Mouse (Mus musculus): ENCODE data around the gene Hacd2. TPM values are rescaled to one million over a fixed set of nuclear protein-coding genes. Genes with fewer than 3 reads are reported as not detected.

The Hacd2 gene
- polyA plus RNA-seq (2014; fragmentation: Nextera tagmentation; extraction: Ambion mirVana), result 24.7 and 25.2 TPM in 2 replicates

DNA sequence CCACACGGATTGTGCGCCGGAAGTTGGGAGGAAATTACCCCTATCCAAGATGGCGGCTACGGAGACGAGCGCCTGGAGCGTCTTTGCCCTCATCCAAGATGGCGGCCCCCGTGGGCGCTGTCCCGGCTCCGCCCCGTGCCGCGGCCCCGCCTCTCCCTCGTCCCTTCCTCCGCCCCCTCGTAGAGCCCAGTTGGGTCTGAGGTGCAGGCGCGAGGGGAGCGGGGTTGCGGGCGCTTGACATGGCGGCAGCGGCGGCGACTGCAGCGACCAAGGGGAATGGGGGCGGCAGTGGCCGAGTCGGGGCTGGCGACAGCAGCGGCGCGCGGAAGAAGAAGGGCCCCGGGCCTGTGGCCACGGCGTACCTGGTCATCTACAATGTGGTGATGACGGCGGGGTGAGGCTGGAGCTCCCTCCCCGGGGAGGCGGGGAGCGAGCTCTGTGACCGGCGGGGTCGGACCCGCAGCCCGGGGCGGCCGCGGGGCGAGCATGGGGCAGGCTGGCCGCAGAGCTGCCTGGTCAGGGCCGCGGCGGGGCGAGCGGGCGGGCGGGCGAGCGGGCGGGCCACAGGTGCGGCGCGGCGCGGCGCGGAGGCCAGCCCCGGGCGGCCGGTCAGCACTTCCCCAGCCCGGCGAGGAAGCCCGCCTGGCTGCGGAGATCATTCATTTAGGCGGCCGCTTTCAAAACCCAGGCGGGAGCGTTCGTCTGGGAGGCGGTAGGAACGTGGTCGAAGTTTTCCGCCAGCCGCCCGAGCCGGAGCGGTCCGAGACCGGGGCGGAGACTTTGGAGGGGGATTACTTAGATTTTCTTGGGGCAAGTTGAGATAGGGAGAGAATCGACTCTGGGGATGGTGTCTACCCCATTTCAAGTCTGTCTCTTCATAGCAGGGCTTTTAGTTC, at the start of gene Hacd2:
Hacd2 (plus strand) TSS at position 187 of the 896 bp plus-strand sequence.
- H3K36me3 ChIP-seq (replicated peaks; ENCODE audit: control insufficient read depth, insufficient read depth, low read depth, low read length), result no peaks in the 10 kb centered on the region
- WGBS, result under 1% methylated on average over 83 of the region's 97 CpGs

DNA sequence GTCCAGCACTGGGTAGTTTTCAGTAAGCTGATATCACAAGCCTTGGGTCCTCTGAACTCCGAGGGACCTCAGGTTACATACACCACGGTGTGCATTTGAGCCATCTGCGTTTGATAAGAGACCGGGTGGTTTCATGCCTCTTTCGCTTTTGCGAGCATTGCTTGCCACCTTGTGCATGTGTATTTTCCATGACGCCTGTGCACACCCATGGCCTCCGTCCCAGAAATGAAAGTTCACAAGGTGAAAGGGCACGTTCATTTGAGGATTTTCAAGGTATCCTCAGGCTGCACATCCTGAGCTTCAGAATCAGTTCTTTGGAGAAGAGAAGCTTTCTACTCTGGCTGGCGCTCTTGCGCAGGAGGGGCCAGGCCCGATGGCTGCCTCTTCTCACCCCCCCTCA, 49.8 kb upstream of the Hacd2 start:
- H3K4me1 ChIP-seq (ENCODE audit: control insufficient read depth, insufficient read depth, low read length), result peaks cover 5% of the 10 kb centered on the region; the same call in 1 of the 2 replicates

More for the DNA sequence above, at the start of gene Hacd2:
- H3K27ac ChIP-seq (replicated peaks; ENCODE audit: low read depth, low read length), result peak within 1 kb of the TSS; percentile 56; the same call in 1 of the 2 replicates
- no peaks in the 10 kb centered on the region for H3K9me3 ChIP-seq (replicated peaks; ENCODE audit: control insufficient read depth, low read length)
- DNase-seq (ENCODE audit: low spot score) (peak; percentile 97), ATAC-seq (replicated peaks; ENCODE audit: insufficient number of reproducible peaks, low FRiP score, low TSS enrichment, low read depth) (peak; percentile 98)
- H3K4me2 ChIP-seq (ENCODE audit: low read depth, low read length), result peak within 1 kb of the TSS; percentile 60
- H3K4me1 ChIP-seq (ENCODE audit: control insufficient read depth, insufficient read depth, low read length), result no peaks in the 10 kb centered on the region
- H3K4me3 ChIP-seq (ENCODE audit: low read depth, low read length), result peak within 1 kb of the TSS; percentile 80
- H3K9ac ChIP-seq (replicated peaks; ENCODE audit: low read length), result peak within 1 kb of the TSS; percentile 70
- H3K27me3 ChIP-seq (ENCODE audit: control insufficient read depth, insufficient read depth, low read length), result no peaks in the 10 kb centered on the region

DNA sequence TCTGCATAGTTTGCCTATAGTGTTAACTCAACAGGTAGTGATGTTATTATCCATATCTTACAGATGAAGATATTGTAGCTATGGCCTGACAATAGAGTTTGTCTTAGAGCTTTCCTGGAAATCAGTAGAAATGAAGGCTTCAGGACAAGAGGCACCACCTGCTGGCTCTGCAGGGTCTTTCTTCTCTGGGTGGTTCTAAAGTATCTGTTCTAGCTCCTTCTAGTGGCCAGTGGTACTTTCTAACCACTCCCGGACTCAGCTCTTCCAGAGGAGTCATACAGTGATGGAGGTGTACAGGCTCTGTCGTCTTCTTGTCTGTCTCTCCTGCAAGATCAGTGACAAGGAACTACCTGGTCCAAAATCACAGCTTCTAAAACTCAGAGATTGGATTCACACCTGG, 46.7 kb upstream of the Hacd2 start:
- Histone ChIP-seq H3K9ac (replicated peaks; ENCODE audit: low read length) (no peak overlapping the region), H3K4me2 (ENCODE audit: low read depth, low read length) (no peak overlapping the region), H3K9me3 (replicated peaks; ENCODE audit: control insufficient read depth, low read length) (no peaks in the 10 kb centered on the region), H3K4me3 (ENCODE audit: low read depth, low read length) (no peak overlapping the region), H3K4me1 (ENCODE audit: control insufficient read depth, insufficient read depth, low read length) (peaks cover 5% of the 10 kb centered on the region; the same call in 1 of the 2 replicates), H3K27me3 (ENCODE audit: control insufficient read depth, insufficient read depth, low read length) (no peaks in the 10 kb centered on the region), H3K27ac (replicated peaks; ENCODE audit: low read depth, low read length) (no peak overlapping the region), H3K36me3 (replicated peaks; ENCODE audit: control insufficient read depth, insufficient read depth, low read depth, low read length) (no peaks in the 10 kb centered on the region)
- WGBS, result 57% methylated on average over 2 of the region's 2 CpGs
- peak; percentile 36 for DNase-seq (ENCODE audit: low spot score)
- no peak for ATAC-seq (replicated peaks; ENCODE audit: insufficient number of reproducible peaks, low FRiP score, low TSS enrichment, low read depth)

More for the DNA sequence above, 49.8 kb upstream of the Hacd2 start:
- Histone ChIP-seq H3K9me3 (replicated peaks; ENCODE audit: control insufficient read depth, low read length) (no peaks in the 10 kb centered on the region), H3K27me3 (ENCODE audit: control insufficient read depth, insufficient read depth, low read length) (no peaks in the 10 kb centered on the region), H3K9ac (replicated peaks; ENCODE audit: low read length) (no peak overlapping the region), H3K27ac (replicated peaks; ENCODE audit: low read depth, low read length) (no peak overlapping the region), H3K4me3 (ENCODE audit: low read depth, low read length) (no peak overlapping the region), H3K4me2 (ENCODE audit: low read depth, low read length) (no peak overlapping the region), H3K36me3 (replicated peaks; ENCODE audit: control insufficient read depth, insufficient read depth, low read depth, low read length) (no peaks in the 10 kb centered on the region)
- 61% methylated on average over 12 of the region's 12 CpGs for WGBS
- no peak for ATAC-seq (replicated peaks; ENCODE audit: insufficient number of reproducible peaks, low FRiP score, low TSS enrichment, low read depth)
- DNase-seq (ENCODE audit: low spot score), result peak; percentile 67

DNA sequence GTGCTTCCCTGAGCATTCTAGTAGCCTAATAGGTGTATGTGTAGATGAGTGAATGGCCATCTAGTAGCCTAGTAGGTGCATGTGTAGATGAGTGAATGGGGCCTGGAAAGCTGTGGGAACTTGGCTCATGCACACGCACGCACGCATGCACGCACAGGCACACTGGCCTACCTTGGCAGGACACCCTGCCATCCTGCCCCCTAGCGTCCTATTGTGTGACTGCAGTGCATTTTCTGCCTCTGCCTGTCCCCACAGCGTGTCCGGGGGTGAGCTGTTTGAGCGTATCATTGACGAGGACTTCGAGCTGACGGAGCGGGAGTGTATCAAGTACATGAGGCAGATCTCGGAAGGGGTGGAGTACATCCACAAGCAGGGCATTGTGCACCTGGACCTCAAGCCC, 45.6 kb upstream of the Hacd2 start:
- DNase-seq (ENCODE audit: low spot score) (no peak), ATAC-seq (replicated peaks; ENCODE audit: insufficient number of reproducible peaks, low FRiP score, low TSS enrichment, low read depth) (no peak)
- no peak overlapping the region for H3K4me3 ChIP-seq (ENCODE audit: low read depth, low read length)
- H3K4me1 ChIP-seq (ENCODE audit: control insufficient read depth, insufficient read depth, low read length), result peaks cover 5% of the 10 kb centered on the region; the same call in 1 of the 2 replicates
- H3K27me3 ChIP-seq (ENCODE audit: control insufficient read depth, insufficient read depth, low read length), result no peaks in the 10 kb centered on the region
- 79% methylated on average over 13 of the region's 13 CpGs for WGBS
- no peaks in the 10 kb centered on the region for H3K9me3 ChIP-seq (replicated peaks; ENCODE audit: control insufficient read depth, low read length)
- H3K9ac ChIP-seq (replicated peaks; ENCODE audit: low read length), result no peak overlapping the region
- H3K36me3 ChIP-seq (replicated peaks; ENCODE audit: control insufficient read depth, insufficient read depth, low read depth, low read length), result no peaks in the 10 kb centered on the region
- H3K4me2 ChIP-seq (ENCODE audit: low read depth, low read length), result no peak overlapping the region
- H3K27ac ChIP-seq (replicated peaks; ENCODE audit: low read depth, low read length), result no peak overlapping the region

DNA sequence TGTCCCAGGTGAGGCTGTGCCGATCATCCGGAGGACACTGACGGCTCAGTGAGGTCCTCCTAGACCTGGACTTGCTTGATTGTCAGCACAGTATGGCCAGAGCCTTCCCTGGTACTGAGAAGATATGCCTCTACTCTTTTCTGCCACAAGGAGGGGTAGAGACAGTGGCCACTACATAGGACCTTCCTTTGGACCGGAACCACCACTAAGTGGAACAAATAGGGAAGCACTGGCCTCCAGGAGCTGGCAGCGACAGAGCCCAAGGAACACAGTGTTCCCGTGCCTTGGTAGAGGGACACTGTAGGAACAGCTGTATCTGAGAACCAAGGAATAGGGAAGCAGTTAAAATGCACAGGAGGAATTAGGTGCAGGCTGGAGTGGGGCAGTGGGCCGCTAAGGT, 44.2 kb upstream of the Hacd2 start:
- H3K4me1 ChIP-seq (ENCODE audit: control insufficient read depth, insufficient read depth, low read length), result no peaks in the 10 kb centered on the region
- H3K27ac ChIP-seq (replicated peaks; ENCODE audit: low read depth, low read length), result no peak overlapping the region
- H3K27me3 ChIP-seq (ENCODE audit: control insufficient read depth, insufficient read depth, low read length), result no peaks in the 10 kb centered on the region
- H3K4me3 ChIP-seq (ENCODE audit: low read depth, low read length), result no peak overlapping the region
- H3K9me3 ChIP-seq (replicated peaks; ENCODE audit: control insufficient read depth, low read length), result no peaks in the 10 kb centered on the region
- ATAC-seq (replicated peaks; ENCODE audit: insufficient number of reproducible peaks, low FRiP score, low TSS enrichment, low read depth), result no peak
- no peak overlapping the region for H3K9ac ChIP-seq (replicated peaks; ENCODE audit: low read length)
- 91% methylated on average over 7 of the region's 7 CpGs for WGBS
- H3K36me3 ChIP-seq (replicated peaks; ENCODE audit: control insufficient read depth, insufficient read depth, low read depth, low read length), result no peaks in the 10 kb centered on the region
- H3K4me2 ChIP-seq (ENCODE audit: low read depth, low read length), result no peak overlapping the region
- no peak for DNase-seq (ENCODE audit: low spot score)

DNA sequence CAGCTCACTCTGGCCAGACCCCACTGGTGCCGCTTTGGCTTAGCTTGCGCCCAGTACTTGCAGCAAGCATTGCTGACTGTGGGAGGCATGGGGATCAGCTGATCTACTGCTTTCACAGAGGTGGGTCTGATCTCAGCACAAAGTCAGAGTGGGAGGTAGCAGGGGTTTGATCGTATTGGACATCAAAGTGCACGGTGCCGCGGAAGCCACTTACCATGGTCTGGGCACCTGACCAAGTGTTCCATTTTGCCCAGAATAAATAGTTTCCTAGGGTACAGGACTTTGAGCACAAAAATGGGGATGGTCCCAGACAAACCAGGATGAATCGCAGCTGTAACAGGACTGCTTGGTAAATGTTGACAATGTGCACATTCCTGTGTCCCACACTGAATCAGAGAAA, 41.2 kb upstream of the Hacd2 start:
- no peak for ATAC-seq (replicated peaks; ENCODE audit: insufficient number of reproducible peaks, low FRiP score, low TSS enrichment, low read depth)

DNA sequence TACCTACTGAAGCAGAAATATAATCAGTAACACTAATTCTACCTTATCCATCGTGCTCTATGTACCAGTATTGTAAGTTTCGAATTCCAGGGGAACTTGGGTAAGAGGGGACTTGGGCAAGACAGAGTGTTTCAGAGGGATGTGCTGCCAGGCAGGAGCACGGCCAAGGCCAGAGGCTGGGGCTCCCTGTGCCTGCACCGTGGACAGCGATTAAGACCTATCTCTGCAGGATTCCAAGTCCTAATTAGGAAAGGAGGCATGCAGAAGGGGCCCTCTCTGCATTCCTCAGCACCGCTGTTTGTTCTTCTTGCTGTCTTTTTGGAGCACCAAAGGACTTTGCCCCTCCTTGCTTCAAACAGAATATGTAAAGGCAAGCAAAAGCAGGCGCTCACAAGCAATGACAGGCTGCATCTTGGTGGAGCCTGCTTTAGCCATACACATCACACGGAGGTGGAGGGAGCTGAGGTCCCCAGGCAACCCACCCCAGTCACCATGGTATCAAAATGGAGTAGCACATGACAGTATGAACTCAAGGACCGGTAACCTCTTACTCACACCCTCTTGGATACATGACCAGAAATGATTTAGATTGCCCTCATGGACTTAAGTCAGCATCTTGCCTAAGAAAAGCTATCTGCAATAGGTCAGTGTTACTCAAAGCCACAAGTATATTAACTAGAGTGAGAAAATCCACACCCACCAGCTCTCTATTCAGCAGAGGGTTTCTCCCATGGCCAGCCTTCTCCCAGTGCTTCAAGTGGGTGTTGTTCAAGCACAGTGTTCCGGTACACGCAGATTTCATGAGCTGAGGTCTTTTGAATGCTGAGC, 37.8 kb upstream of the Hacd2 start:
- Histone ChIP-seq H3K27ac (replicated peaks; ENCODE audit: low read depth, low read length) (no peak overlapping the region), H3K9ac (replicated peaks; ENCODE audit: low read length) (no peak overlapping the region), H3K9me3 (replicated peaks; ENCODE audit: control insufficient read depth, low read length) (no peaks in the 10 kb centered on the region), H3K36me3 (replicated peaks; ENCODE audit: control insufficient read depth, insufficient read depth, low read depth, low read length) (no peaks in the 10 kb centered on the region), H3K27me3 (ENCODE audit: control insufficient read depth, insufficient read depth, low read length) (no peaks in the 10 kb centered on the region), H3K4me1 (ENCODE audit: control insufficient read depth, insufficient read depth, low read length) (no peaks in the 10 kb centered on the region), H3K4me2 (ENCODE audit: low read depth, low read length) (no peak overlapping the region), H3K4me3 (ENCODE audit: low read depth, low read length) (no peak overlapping the region)
- 55% methylated on average over 11 of the region's 11 CpGs for WGBS
- DNase-seq (ENCODE audit: low spot score) (peak; percentile 24), ATAC-seq (replicated peaks; ENCODE audit: insufficient number of reproducible peaks, low FRiP score, low TSS enrichment, low read depth) (no peak)

More for the DNA sequence above, 41.2 kb upstream of the Hacd2 start:
- no peak overlapping the region for H3K4me3 ChIP-seq (ENCODE audit: low read depth, low read length)
- no peak overlapping the region for H3K27ac ChIP-seq (replicated peaks; ENCODE audit: low read depth, low read length)
- no peak overlapping the region for H3K4me2 ChIP-seq (ENCODE audit: low read depth, low read length)
- H3K9ac ChIP-seq (replicated peaks; ENCODE audit: low read length), result no peak overlapping the region
- H3K36me3 ChIP-seq (replicated peaks; ENCODE audit: control insufficient read depth, insufficient read depth, low read depth, low read length), result no peaks in the 10 kb centered on the region
- 94% methylated on average over 7 of the region's 7 CpGs for WGBS
- DNase-seq (ENCODE audit: low spot score), result no peak
- H3K9me3 ChIP-seq (replicated peaks; ENCODE audit: control insufficient read depth, low read length), result no peaks in the 10 kb centered on the region
- H3K27me3 ChIP-seq (ENCODE audit: control insufficient read depth, insufficient read depth, low read length), result no peaks in the 10 kb centered on the region
- H3K4me1 ChIP-seq (ENCODE audit: control insufficient read depth, insufficient read depth, low read length), result no peaks in the 10 kb centered on the region

DNA sequence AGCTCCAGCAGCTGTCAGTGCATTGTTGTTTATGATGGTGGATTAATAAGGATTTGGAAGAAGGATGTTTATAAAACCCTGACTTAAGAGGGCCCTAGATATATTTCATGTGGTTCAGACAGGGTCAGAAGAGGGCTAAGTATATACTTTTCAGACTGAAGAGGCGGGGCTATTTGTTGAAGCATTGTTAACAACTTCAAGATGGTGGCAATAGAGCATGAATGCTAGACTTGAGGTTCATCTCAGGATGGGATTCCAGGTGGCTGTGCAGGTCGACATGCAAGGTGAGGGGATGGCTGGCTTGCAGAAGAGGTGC, 37.2 kb upstream of the Hacd2 start:
- H3K9ac ChIP-seq (replicated peaks; ENCODE audit: low read length), result no peak overlapping the region
- no peaks in the 10 kb centered on the region for H3K36me3 ChIP-seq (replicated peaks; ENCODE audit: control insufficient read depth, insufficient read depth, low read depth, low read length)
- ATAC-seq (replicated peaks; ENCODE audit: insufficient number of reproducible peaks, low FRiP score, low TSS enrichment, low read depth) (no peak), DNase-seq (ENCODE audit: low spot score) (no peak)
- H3K4me1 ChIP-seq (ENCODE audit: control insufficient read depth, insufficient read depth, low read length), result no peaks in the 10 kb centered on the region
- H3K4me2 ChIP-seq (ENCODE audit: low read depth, low read length), result no peak overlapping the region
- WGBS, result 73% methylated on average over 2 of the region's 2 CpGs
- no peaks in the 10 kb centered on the region for H3K27me3 ChIP-seq (ENCODE audit: control insufficient read depth, insufficient read depth, low read length)
- no peak overlapping the region for H3K27ac ChIP-seq (replicated peaks; ENCODE audit: low read depth, low read length)
- no peak overlapping the region for H3K4me3 ChIP-seq (ENCODE audit: low read depth, low read length)
- H3K9me3 ChIP-seq (replicated peaks; ENCODE audit: control insufficient read depth, low read length), result no peaks in the 10 kb centered on the region
